Mouse (Mus musculus) lung, adult 2 months (tissue): Measurements from ENCODE around the gene Zp1.

Experiments
- CTCF ChIP-seq: fragments of 200-500 bp; IDR thresholded peaks from 2 replicates; pipeline ENCODE4 v1.5.1; 2011; ENCODE audit warnings: mild to moderate bottlenecking, low read length, control low read depth; ENCODE audit not compliant: insufficient read depth
- POLR2A ChIP-seq: fragments of 200-500 bp; IDR thresholded peaks from 2 replicates; pipeline ENCODE4 v1.6.1; 2011; ENCODE audit warnings: low read depth, mild to moderate bottlenecking, control low read depth, low read length, borderline replicate concordance; ENCODE audit errors: extremely low read depth

DNA sequence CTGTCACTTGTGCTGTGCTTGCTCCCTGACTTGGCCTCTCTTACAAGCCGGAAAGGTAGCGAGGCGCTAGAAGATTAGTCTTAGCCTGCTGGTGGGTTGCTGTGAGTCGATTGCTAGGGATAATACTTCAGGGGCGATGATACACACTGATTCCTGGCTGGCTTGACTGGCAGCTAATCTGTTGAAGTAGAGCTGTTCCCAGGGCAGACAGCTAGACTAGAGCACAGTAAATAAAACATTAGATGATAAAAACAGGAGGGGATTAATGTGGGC is 14.8 kb downstream of the Zp1 start:
- TF ChIP-seq POLR2A (no peak), CTCF (no peak)
